Mouse (Mus musculus) MEL (cell line): ENCODE results near the gene Iqsec1.

Experiments
- CTCF ChIP-seq, 3 experiments: IDR thresholded peaks in 2 of 3; conservative IDR thresholded peaks in 1 of 3; 2 replicates each; pipeline ENCODE4 v1.5.1; 2011 to 2012; ENCODE audit warnings: low read length in 3 of 3, low read depth in 2 of 3, mild to moderate bottlenecking in 2 of 3, improper control_type of control experiment in 1 of 3, inconsistent platforms in 1 of 3, mixed read lengths in 1 of 3, moderate library complexity in 1 of 3; ENCODE audit not compliant: control insufficient read depth in 1 of 3, insufficient read depth in 1 of 3, poor library complexity in 1 of 3, severe bottlenecking in 1 of 3
- KAT2A ChIP-seq: conservative IDR thresholded peaks from 2 replicates; pipeline ENCODE4 v1.6.1; 2012; ENCODE audit warnings: low read depth, low read length, improper control_type of control experiment, inconsistent platforms
- MAFK ChIP-seq: IDR thresholded peaks from 2 replicates; pipeline ENCODE4 v1.6.1; 2011; ENCODE audit warnings: low read depth, mild to moderate bottlenecking, low read length, improper control_type of control experiment, borderline replicate concordance
- MAX ChIP-seq: IDR thresholded peaks from 2 replicates; pipeline ENCODE4 v1.6.1; 2011; ENCODE audit warnings: low read length, improper control_type of control experiment
- MEF2A ChIP-seq: IDR thresholded peaks from 2 replicates; pipeline ENCODE4 v1.6.1; 2014; ENCODE audit warnings: low read depth, mild to moderate bottlenecking, inconsistent platforms, low read length, improper control_type of control experiment; ENCODE audit not compliant: poor library complexity, insufficient replicate concordance, severe bottlenecking; ENCODE audit errors: extremely low read depth
- POLR2AphosphoS2 ChIP-seq: IDR thresholded peaks from 2 replicates; pipeline ENCODE4 v1.6.1; 2011; ENCODE audit warnings: low read length, improper control_type of control experiment
- SMC3 ChIP-seq: IDR thresholded peaks from 2 replicates; pipeline ENCODE4 v1.6.1; 2011; ENCODE audit warnings: low read depth, low read length, improper control_type of control experiment
- ZKSCAN1 ChIP-seq: IDR thresholded peaks from 2 replicates; pipeline ENCODE4 v1.6.1; 2012; ENCODE audit warnings: low read depth, mild to moderate bottlenecking, inconsistent platforms, low read length, improper control_type of control experiment, moderate library complexity
- ZNF384 ChIP-seq: IDR thresholded peaks from 2 replicates; pipeline ENCODE4 v1.6.1; 2012; ENCODE audit warnings: low read depth, mild to moderate bottlenecking, inconsistent platforms, low read length, improper control_type of control experiment

DNA sequence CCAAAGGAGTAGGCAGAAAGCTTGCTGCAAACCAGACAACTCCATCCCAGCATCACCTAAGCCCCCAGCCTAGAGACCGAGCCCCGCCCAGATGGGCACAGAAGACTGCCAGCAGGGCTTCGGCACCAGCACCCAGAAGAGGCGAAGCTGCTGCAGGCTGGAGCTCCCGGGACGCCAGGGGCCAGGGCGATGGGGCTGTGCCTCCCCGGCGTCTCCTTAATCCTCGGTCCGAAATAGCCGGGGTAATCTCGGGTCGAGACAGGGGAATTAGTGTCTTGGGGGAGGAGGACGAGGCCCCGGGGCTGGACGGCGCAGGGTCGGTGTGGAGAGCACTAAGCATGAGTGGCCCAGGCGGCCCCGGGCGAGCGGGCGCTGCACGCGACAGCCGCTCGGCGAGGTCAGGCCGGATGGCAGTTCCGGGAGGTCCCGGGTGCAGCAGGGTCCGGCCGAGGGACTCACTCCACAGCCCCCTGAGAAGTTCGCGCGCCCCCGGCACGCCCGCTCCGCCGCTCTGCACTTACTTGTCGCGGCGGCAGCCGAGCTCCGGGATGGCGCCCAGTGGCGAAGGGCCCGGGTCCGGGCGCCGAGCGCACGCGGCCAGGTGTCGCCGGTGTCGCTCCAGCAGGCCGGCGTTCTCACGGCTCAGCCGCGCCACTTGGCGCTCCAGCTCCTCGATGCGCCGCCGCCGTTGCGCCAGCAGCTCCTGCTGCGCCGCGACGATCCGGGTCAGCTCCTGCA, 755 bp downstream of the Iqsec1 start:
- TF ChIP-seq MAX (no peak), ZNF384 (no peak), CTCF (IDR thresholded peaks at IDR 0.05 in 2 of 3, conservative IDR thresholded peaks at IDR 0.05 in 1 of 3; ENCODE audit: control insufficient read depth in 1 of 3, insufficient read depth in 1 of 3, low read depth in 2 of 3, low read length in 3 of 3, poor library complexity in 1 of 3, severe bottlenecking in 1 of 3) (no peak), POLR2AphosphoS2 (no peak), KAT2A (no peak), ZKSCAN1 (no peak), MEF2A (no peak), MAFK (no peak), SMC3 (no peak)
